Mouse (Mus musculus) liver, adult 2 months (tissue): ENCODE results near the gene Kcnh2.

Experiments
- CTCF ChIP-seq: fragments of 200-500 bp; IDR thresholded peaks from 2 replicates; pipeline ENCODE4 v1.5.1; 2011; ENCODE audit warnings: low read depth, low read length, control low read depth
- POLR2A ChIP-seq: fragments of 200-500 bp; IDR thresholded peaks from 2 replicates; pipeline ENCODE4 v1.6.1; 2011; ENCODE audit warnings: low read length, control low read depth; ENCODE audit not compliant: insufficient read depth; ENCODE audit errors: extremely low read depth

DNA sequence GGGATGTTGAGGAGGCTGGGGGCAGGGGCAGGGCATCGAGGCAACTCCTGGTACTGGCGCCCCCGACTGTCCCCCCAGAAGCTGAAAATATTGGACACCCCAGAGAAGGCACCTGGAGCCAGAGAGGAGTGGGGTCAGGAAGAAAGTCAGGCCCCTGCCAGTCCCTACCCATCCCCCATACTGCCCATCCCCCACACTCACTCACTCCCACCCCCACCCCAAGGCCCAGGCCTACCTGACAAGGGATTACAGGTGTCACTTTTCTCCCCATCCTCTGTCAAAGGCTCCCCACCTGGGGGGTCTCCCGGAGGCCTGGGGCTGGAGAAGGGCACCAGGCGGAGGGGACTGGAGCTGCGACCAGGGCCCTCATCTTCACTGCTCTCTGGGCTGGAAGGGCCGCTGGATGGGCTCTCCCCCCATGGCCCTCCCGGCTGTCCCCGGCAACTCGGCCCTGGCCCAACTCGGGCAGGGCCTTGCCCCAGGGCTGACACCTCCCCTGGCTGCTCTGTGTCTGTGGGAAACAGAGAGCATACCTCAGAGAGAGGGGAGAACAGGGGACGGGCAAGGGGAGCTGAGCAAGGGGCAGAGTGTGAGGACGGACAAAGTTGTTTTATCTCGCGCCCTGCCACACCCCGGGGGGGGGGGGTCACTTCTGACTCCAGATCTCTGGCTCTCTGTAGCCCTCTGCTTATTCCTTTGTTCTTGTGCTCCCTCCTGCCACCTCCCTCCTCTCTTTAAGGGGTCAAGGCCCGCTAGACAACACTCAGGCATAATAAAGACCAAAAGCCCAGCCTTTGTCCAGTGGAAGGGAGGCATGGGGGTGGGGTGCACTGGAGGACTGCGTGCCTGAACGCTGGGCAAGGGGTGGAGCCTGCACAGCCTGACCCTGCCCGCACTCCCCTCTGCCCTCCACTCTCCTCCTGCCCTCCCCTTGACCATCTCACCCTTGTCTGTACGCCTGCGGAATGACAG, 29.4 kb downstream of the Kcnh2 start:
- TF ChIP-seq POLR2A (no peak), CTCF (no peak)
